Mouse (Mus musculus) urinary bladder, postnatal 25 days (tissue): ENCODE measurements around the gene Inpp5d.
A peak's percentile ranks its signal among the peaks of the same experiment; 100 is the strongest.

Source experiments
- DNase-seq: peaks from one replicate; pipeline ENCODE4 v3.0.0; 2022; ENCODE audit warnings: low spot score

Inpp5d gene

DNA sequence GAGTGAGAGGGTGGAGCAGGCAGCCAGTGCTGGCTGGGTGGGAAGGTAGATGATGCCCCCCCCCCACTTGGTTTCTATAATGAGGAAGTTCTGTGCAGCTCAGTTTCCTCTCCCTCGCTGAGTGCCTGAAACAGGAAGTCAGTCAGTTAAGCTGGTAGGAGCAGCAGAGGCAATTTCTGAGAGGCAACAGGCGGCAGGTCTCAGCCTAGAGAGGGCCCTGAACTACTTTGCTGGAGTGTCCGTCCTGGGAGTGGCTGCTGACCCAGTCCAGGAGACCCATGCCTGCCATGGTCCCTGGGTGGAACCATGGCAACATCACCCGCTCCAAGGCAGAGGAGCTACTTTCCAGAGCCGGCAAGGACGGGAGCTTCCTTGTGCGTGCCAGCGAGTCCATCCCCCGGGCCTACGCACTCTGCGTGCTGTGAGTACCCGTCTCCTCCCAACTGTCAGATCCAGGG lies at the start of gene Inpp5d:
TSS of gene Inpp5d (plus strand) at position 102 of the 458 bp plus-strand sequence.
- DNase-seq, result no peak

DNA sequence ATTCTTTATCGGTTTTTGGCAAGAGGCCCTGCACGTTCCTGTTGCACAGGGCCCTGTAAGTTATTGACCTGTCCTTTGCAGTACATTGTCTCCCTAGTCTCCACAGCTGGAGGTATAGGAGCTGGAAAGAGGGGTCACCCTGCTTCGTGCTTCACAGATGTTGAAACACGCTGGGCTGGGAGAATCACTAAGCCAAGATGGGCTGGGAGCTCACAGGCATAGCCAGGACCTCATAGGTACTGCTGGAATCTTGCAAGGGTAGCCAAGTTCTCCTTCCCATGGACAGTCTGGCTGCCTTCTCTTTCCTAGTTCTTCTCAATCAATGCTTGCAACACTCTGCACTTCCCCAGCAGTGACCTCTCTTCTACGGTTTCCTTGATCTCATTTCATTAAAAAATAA lies 46.9 kb upstream of the Inpp5d start:
- DNase-seq, result no peak

GRCm38 (mm10) chr1:87573800-87574215 lies 46.3 kb upstream of the Inpp5d start, which contains the start of gene Ngef:
Ngef (minus strand) TSS chr1:87573870.
- DNase-seq, result no peak

GRCm38 (mm10) chr1:87574353-87574752 lies 45.8 kb upstream of the Inpp5d start:
- no peak for DNase-seq

- DNase-seq, result peak; percentile 29
Observed at GRCm38 (mm10) chr1:87574785-87575184, 45.3 kb upstream of the Inpp5d start.

DNA sequence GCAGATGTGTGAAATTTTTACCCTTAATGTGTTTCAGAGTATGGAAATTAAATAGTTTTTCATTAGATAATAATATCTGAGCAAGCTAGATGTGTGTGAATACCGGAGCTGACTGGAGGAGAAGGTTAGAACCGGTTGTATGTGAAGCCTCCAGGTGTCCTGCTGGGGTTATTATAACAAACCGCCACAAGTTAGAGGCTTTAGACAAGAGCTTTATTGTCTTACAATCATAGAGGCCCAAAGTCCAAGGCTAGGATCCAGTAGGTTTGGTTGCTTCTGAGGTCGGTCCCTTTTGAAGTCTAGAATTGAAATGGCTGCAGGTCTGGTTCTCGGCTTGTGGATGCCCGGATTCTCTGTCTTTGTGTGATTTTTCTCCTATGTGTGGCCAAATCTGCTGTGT lies 41.1 kb upstream of the Inpp5d start:
- no peak for DNase-seq

DNA sequence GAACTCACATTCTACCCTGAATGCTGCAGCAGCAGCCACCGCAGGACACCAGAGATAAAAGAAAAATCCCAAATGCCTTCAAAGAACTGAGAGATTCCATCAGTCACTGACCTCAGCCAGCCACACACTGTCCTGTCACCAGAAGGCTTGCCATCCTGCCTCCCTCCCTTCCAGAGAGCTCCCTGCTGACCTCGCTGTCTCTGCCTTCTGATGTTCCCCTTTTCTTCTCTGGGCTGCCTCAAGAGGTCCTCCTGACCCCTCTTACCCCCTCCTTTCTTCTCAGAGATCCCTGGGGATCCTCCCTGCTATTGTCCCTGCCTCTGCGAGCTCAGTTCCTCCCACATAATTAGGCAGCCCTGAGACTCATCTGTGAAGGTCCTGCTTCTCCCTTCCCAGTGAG lies 39.3 kb upstream of the Inpp5d start:
- DNase-seq, result no peak

DNA sequence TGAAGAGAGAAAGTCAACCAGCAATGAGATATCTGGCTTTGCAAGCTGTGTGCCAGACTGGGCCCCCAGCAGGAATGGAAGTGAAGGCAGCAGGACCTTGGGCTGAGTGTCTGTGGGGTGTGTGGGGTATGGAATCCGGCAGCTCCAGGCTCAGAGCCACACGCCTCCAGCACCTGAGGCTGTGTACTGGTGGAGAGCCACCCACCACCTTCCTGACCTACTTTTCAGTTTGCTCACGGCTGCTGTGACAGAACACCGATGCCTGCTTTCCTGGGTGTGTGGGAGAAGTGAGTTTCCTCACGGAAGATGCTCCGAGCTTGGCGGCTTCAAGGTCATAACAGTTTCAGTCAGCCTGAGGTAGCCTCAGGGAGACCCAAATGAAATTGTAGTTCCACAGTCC lies 30.9 kb upstream of the Inpp5d start:
- no peak for DNase-seq

DNA sequence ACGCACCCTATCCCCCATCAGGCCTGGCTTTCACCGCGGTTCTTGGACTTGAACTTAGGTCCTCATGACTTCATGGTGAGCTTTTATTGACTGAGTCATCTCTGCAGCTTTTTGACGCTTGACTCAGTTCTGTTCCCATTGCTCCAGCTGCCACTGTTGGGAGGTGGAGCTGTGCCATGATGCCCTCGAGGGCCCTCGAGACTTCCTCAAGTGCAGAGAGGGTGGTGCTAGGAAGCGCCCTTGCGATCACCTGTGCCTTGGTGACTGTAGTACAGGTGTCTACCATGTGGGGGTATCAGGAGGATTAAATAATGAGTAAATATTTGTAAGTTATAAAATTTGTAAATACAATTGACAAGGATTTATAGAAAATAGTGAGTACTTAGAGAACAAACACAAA lies 30.1 kb upstream of the Inpp5d start:
- no peak for DNase-seq

- DNase-seq, result no peak
Observed at GRCm38 (mm10) chr1:87594261-87594660, 25.9 kb upstream of the Inpp5d start.

DNA sequence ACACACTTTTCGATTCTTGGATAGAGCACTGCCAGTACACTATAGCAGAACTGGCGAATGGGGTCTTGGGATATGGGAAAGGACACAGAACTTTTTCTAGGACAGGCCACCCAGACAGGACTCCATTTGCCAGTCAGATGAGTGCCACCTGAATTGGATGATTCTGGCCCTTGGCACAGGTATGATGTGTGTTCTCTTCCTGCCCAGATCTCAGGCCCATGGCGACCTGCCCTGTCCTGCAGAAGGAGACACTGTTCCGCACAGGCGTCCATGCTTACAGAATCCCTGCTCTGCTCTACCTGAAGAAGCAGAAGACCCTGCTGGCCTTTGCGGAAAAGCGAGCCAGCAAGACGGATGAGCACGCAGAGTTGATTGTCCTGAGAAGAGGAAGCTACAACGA lies 25.4 kb upstream of the Inpp5d start:
- DNase-seq, result no peak

DNA sequence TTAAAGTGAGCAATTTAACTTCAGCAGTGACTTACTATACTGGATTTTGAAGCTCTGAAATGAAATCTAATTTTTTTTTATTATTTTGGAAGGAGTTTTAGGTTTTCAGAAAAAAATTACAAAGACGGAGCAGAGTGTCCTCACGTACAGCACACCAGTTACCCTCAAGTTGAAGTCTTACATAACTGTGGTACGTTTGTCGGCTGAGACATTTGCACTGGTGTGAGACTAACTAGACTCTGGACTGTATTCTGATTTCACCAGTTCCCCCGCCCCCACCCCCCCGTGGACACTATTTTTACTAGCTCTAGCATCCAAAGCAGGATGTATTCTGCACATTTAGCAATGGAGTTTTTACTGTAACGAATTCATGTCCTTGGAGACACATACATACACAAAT lies 19.6 kb upstream of the Inpp5d start:
- no peak for DNase-seq

GRCm38 (mm10) chr1:87601801-87602200 lies 18.3 kb upstream of the Inpp5d start:
- no peak for DNase-seq

GRCm38 (mm10) chr1:87603389-87603788 lies 16.7 kb upstream of the Inpp5d start:
- no peak for DNase-seq

DNA sequence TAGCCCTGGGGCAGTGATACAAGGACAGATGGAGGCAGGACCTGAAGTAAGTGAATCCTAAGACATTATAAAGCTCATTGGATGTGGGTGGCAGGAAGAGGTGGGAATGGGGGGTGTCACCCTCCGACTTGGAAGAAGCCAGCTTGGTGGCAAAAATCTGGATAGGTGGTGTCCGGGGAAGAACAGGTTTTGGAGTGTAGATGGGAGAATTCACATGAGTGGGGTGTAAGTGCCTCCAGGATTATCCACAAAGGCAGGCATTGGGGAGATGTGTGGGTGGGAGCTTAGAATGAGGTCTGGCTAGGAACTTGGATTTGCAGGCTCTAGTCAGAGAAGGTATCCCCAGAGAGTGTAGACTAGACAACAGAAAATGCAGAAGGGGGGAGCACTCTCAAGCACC lies 14.8 kb upstream of the Inpp5d start:
- DNase-seq, result no peak

DNA sequence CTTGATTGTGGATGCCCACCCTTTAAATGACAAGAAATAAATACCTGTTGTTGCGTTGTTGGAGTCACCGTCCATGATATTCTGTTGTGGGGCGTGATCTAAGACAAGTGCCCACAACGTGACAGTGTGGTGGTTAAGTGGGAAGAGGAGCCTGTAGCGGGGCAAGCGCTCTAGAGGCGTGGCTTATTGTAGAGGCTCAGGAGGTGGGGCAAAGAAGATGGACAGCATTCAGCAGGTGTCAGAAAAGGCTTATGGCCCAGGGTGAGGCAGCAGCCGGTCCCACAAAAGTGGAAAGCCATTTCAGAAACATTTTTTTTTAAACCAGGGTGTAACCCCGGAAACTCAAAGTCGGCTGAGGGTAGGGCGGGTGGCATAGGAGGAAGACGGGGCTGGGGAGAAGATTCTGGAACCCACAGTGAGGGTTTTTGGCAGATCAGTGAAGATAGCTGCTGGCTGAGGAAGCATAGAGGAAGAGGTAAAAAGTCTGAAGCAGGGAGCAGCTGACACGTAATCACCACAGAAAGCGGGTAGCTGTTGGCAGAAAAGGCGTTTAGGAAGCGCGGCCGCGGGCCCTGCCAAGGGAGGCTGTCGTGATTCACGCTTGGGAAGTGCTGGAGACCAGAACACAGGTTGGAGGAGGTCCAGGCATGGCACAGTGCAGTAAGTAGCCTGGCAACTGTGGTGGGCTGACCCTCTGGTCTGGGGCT lies 12.6 kb upstream of the Inpp5d start:
- DNase-seq, result no peak

- DNase-seq, result peak; percentile 74
Observed at GRCm38 (mm10) chr1:87608416-87609046, 11.6 kb upstream of the Inpp5d start.

DNA sequence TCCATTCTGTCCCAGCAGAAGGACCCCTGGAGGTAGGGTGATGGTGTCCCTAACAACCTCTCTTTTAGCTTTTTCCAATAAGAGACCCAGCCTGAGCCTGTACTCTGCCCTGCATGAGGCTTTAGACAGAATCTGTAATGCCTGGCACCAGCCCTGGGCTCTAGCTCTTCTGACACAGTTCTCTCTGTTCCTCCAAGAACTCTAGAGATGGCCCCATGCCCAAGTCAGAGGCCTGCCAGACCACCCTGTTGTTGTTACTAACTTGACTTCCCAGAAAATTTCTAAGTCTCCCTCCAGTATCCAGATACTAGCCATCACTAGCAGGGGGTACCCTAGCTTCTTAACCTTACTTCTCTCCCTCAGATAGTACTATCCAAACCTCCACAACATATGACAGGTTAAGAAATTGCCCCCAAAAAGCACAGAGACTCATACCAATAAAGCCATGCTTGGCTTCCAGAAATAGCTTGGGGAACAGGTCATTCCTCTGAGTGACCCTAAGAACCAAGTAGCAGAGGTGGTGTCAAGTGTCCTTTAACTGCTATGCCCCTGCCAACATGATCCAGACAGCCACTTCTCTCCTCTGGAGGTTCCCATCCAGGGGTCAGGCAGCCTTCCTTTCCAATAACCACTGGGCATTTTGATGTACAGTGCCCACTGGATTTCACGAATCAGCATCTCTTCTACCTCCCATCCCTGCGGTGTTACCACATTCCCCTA lies 5.4 kb upstream of the Inpp5d start:
- DNase-seq, result no peak

DNA sequence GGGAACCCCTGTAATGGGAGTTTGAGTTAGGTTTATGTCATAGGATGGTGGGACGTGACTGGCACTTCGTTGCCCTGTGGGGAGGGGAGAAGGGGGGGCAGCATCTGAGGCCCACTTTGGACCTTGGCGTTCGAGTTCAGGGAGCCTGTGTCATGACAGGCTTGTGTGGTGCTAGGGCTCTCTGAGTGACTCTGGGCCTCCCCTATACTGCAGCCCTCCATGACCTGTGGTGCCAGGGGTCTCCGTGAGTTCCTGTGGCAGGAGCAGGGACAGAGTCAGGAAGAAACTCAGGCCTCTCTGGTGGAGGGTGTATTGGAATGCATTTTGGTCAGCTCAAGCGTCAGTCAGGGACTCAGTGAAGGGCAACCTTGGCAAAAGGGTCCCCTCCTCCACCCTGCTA lies 581 bp downstream of the Inpp5d start:
- DNase-seq, result no peak

DNA sequence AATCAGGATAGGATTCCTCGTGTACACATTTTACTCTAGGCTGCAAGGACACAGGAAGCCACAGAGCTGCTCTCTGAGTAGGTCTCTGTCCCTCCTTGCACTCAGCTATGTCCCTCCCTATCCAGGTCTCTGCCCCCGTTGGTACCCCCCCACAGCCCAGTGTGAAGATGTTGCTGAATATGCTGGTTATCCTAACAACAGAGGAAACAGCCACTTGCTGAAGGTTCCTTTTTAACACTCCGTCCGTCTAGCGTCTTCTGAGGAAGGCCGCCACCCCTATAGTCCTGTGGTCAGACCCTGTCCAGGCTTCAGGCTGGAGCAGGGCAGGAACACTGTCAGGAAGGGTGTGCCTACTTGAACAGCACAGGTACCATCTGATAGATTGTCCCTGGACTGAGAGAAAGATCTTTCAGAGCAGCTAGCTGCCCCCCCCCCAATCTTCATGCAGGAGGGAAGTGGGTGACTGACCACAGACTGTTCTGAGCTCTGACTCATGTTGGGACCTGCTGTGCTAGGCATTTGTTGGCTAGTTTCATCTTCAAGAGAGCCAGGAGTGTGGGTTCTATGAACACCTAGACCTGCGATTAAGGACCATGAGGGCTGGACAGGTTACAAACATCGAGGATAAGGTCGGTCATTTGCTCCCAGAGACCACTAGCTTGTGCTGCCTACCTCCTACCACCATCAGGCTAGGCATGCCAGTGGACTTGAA lies 1.2 kb downstream of the Inpp5d start:
- no peak for DNase-seq

DNA sequence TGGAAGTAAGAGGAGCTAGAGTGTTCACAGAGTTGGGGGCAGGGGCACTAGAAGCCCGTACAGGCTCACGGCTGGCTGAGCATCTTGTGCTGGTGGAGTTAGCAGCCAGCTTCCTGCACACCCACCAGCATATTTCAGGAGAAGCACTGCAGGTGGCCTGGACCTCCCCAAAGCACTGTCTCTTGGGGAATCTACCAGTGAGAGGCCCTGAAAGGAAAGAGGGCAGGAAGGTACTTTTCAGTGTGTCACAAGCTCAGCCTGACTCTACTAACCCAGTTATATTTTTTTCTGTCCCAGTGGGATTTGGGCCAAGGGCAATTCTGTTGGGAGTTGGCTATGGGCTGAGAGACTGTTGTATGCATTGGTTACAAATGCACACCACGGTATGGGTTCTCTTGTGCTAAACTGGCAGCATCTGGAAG lies 1.8 kb downstream of the Inpp5d start:
- no peak for DNase-seq

DNA sequence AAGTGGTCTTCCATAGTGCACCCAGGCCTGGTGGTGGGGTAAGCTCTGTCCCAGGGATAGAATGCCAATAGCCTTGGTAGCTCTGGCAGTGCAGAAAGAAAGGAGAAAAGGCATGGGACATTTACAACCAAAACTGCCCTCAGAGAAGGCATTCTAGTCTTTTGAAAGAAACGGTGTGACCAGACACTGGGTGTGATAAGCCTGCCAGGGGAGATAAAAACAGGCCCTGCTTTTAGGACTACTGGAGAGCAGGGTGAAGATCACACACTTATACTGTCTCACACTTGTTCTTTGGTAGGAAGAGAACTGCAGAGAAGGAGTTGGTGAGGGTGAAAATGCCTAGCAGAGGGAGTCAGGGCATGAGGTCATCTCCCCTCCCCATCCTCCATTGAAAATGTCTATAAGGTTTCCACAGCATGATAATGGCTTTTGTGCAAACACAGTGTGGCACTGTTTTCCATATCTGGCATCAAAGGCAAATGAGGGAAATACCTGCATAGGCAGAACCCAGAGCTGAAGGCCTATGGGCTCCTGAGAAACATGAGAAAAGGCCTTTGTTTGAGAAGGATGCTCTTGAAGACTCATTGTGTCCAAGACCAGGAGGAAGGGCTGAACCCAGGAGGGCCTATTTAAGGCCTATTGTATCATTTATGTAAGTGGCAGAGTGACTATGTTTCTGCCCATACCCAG lies 4.0 kb downstream of the Inpp5d start:
- DNase-seq, result no peak
